Mouse (Mus musculus) stomach, embryonic 14.5 days (tissue): ENCODE measurements around the gene Maml2. TPM values are rescaled to one million over a fixed set of nuclear protein-coding genes. Genes with fewer than 3 reads are reported as not detected.

Experiments used
- ATAC-seq: fragments of 200-750 bp; cut with Nextera tagmentation; 2 replicates; pipeline ENCODE4 v1.8.0; 2017; ENCODE audit warnings: low read depth, moderate TSS enrichment; ENCODE audit not compliant: insufficient number of reproducible peaks, insufficient read depth, low FRiP score
- H3K27ac ChIP-seq: fragments of 300-500 bp; sonication (generic); 2 replicates; pipeline ENCODE4 v1.5.1; 2014; ENCODE audit warnings: mild to moderate bottlenecking, low read length, moderate library complexity, mixed read lengths
- H3K27me3 ChIP-seq: fragments of 300-500 bp; sonication (generic); 2 replicates; pipeline ENCODE4 v1.6.1; 2014; ENCODE audit warnings: low read length, control low read depth, mixed read lengths; ENCODE audit not compliant: control insufficient read depth, insufficient read depth
- H3K36me3 ChIP-seq: fragments of 300-500 bp; sonication (generic); 2 replicates; pipeline ENCODE4 v1.6.1; 2014; ENCODE audit warnings: mild to moderate bottlenecking, control low read depth, low read length, moderate library complexity, mixed read lengths; ENCODE audit not compliant: control insufficient read depth, insufficient read depth
- H3K4me1 ChIP-seq: fragments of 300-500 bp; sonication (generic); 2 replicates; pipeline ENCODE4 v1.6.1; 2014; ENCODE audit warnings: low read length, control low read depth, mixed read lengths; ENCODE audit not compliant: control insufficient read depth, insufficient read depth
- H3K4me2 ChIP-seq: fragments of 300-500 bp; sonication (generic); replicated peaks from 2 replicates; pipeline ENCODE4 v1.6.1; 2014; ENCODE audit warnings: low read depth, low read length, control low read depth
- H3K4me3 ChIP-seq: fragments of 300-500 bp; sonication (generic); 2 replicates; pipeline ENCODE4 v1.5.1; 2014; ENCODE audit warnings: low read depth, low read length, control low read depth
- H3K9ac ChIP-seq: fragments of 300-500 bp; sonication (generic); replicated peaks from 2 replicates; pipeline ENCODE4 v1.6.1; 2014; ENCODE audit warnings: low read depth, mild to moderate bottlenecking, control low read depth, low read length, moderate library complexity, mixed read lengths
- H3K9me3 ChIP-seq: fragments of 300-500 bp; sonication (generic); 2 replicates; pipeline ENCODE4 v1.6.1; 2016; ENCODE audit warnings: low read depth, low read length, control low read depth; ENCODE audit not compliant: control insufficient read depth
- WGBS: fragments of 180-500 bp; shearing (Covaris S2); extraction: QIAGEN DNeasy Blood & Tissue Kit; methylation state at CpG from one replicate; pipeline ENCODE4 v1.1.7; 2014; 5-methylcytosine and 5-hydroxymethylcytosine counted together
- polyA plus RNA-seq: library from polyadenylated mRNA; unstranded; fragments of >200 nt; fragmentation: Nextera tagmentation; extraction: Ambion mirVana; gene quantifications from 2 replicates; pipeline ENCODE4 v1.2.1, GENCODE M21; 2014

The Maml2 gene
- polyA plus RNA-seq, 1 experiment from 2014 or later, result 12.7 TPM

DNA sequence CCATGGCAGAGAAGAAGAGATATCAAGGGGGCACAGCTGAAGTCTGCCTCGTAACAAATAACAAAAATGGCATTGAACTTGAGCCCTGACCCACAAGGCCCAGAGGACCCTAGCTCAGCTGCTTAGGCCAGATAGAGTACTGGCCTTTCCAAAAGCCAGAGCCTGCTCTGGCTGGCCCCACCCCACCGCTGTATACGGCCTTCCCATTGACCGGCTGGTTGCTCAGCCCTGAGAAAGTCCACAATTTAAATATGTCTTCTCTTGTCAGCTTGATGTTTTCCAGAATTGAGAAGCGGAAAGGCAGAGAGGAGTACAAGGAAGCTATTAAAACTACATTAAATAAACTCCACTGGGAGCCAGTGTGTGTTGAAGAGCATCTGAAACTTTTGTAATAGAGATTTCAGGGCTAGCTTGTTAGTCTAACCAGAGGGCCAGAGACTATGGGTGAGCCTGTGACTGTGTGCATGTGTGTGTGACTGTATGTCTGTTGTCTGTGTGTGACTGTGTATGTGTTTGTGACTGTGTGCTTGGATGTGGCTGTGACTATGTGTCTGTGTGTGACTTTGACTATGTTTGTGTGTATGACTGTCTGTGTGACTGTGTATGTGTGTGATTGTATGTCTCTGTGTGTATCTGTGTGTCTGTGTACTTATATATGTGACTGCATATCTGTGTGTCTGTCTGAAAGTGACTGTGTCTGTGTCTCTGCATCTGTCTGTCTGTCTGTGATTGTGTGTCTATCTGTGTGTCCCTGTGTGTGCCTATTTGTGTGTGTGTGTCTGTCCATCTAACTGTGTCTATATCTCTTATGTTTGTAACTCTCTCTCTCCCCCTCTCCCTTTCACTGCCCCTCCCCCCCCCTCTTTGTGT, 185.7 kb downstream of the Maml2 start:
- peak; percentile 70; the same call in 1 of the 2 replicates for ATAC-seq
- Histone ChIP-seq H3K4me2 (no peak overlapping the region; the same call in 1 of the 2 replicates), H3K4me3 (no peak overlapping the region), H3K36me3 (no peaks in the 10 kb centered on the region), H3K27me3 (no peaks in the 10 kb centered on the region), H3K27ac (peak overlapping the region; percentile 75), H3K9me3 (no peaks in the 10 kb centered on the region), H3K9ac (no peak overlapping the region), H3K4me1 (peaks cover 25% of the 10 kb centered on the region)
- WGBS, result 24% methylated on average over 5 of the region's 5 CpGs

DNA sequence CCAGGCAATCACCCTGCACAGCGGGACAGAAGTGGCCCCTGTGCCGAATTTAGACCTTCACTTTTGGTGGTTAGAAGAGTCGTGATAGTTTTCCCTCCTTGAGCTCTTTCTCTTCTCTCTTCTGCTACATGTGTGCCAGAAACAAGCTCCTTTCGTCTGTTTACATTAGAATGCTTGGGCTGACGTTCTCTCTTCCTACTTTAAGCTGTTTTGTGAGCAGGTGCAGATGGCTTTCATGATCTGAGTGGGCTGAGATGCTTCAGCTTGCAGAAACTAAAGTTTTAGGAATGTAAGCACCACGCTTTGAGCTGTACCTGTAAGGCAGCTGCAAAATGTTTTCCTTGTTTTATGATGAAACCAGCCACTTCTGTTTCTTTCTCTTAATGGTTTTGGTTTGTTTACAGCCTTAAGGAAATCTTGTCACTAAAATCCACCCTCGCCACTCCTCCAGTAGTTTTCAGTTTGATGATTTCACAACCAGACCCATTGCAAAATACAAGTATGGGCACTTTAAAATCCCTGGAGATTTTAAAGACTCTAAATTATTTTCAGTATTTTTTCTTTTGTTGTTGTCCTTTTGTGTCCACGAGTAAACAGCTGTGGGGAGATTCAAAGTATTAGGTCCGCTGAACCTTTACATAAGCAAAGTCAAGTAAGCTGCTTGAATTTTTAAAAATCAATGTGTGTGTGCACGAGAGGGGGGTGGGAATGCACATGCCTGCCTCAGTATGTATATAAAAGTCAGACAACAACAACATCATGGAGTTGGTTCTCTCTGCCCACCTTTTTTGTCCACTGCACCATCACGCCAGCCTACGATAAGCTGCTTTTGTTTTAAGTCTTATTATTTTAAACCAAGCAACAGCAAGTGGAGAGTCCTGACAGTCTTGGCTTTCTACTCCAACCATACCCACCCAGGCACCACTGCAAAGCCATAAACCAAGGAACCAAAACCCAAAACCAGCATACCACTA, 186.8 kb downstream of the Maml2 start:
- peaks cover 18% of the 10 kb centered on the region for H3K4me1 ChIP-seq
- H3K27me3 ChIP-seq, result no peaks in the 10 kb centered on the region
- H3K4me3 ChIP-seq, result no peak overlapping the region
- no peaks in the 10 kb centered on the region for H3K9me3 ChIP-seq
- H3K36me3 ChIP-seq, result no peaks in the 10 kb centered on the region
- H3K9ac ChIP-seq, result no peak overlapping the region
- 35% methylated on average over 12 of the region's 12 CpGs for WGBS
- peak overlapping the region; percentile 75; the same call in 1 of the 2 replicates for H3K27ac ChIP-seq
- H3K4me2 ChIP-seq, result no peak overlapping the region; the same call in 1 of the 2 replicates
- ATAC-seq, result peak; percentile 44; the same call in 1 of the 2 replicates

DNA sequence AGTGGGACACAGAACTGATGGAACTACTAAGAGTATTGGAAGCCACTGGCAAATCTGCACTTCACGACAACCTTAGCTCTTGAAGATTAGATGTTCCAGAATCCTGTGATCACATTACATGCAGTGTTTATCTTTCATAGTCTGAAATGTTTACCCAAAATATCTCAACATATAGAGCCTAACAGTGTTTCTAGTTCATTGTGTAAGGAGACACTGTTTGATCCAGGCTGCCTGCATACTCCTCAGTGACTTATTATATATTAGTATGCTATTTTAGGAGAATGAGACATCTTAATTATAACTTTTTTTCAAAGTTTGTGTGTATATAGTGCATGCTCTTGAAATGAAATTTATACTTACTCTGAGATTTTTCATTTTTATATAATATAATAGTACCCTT, 188.2 kb downstream of the Maml2 start:
- no peaks in the 10 kb centered on the region for H3K27me3 ChIP-seq
- H3K27ac ChIP-seq, result no peak overlapping the region
- H3K36me3 ChIP-seq, result no peaks in the 10 kb centered on the region
- no peak overlapping the region for H3K4me3 ChIP-seq
- H3K9ac ChIP-seq, result no peak overlapping the region
- no peak for ATAC-seq
- H3K4me1 ChIP-seq, result peaks cover 23% of the 10 kb centered on the region
- H3K4me2 ChIP-seq, result no peak overlapping the region
- no peaks in the 10 kb centered on the region for H3K9me3 ChIP-seq
- 23% methylated on average over 1 of the region's 1 CpGs for WGBS

DNA sequence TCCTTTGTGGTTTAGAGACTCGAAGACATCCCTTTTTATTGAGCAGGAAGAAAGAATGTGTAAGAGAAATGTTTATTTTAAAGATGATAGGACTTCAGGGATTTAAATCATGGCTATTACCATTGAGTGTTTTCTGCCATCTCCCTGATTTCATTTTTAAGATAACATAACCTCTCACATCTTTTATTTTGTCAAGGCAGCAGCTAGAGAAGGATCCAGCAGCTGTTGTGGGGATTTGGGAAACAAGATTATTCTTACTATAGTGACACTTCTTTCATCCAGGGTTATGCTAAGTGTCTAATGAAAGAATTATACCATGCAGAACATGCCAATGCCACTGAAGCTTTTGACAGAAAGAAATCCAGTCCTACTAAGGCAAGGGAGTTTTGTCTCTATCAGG, 193.3 kb downstream of the Maml2 start:
- peaks cover 9% of the 10 kb centered on the region; the same call in 1 of the 2 replicates for H3K4me1 ChIP-seq

DNA sequence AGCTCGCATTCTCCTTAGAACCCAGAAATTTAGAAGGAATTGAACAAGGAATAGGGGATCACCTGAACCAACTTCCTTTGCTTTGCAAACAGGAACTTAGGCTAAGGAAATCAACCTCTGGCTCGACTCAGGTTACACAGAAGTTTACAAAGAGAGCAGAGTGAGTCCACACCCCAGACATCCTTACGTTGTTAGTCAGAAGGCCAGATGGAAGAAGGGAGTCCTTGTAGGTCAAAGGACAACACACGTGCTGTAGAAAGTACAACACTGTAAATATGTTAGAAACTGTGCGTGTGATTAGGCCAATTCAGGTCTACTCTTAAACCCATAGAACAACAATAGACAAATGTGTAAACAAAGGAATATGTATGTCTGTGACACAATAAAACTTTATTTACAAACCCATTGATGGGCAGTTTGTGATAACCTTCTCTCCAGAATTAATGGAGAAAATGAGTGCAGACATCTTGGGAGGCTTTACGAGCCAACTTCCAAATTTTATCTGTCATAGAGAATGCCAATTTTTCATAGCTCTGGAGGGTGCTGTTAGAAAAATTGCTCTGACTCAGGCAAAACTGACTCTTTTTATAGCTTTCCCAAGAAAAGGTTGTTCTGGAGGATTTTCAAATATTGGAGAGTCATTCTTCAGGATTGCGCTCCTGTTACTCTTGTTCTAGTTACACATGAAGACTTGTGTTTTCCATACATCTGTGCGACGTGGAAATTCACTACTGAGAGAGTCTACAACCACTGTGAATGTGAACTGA, 194.3 kb downstream of the Maml2 start:
- H3K4me2 ChIP-seq, result no peak overlapping the region
- H3K27ac ChIP-seq, result no peak overlapping the region
- WGBS, result 58% methylated on average over 9 of the region's 9 CpGs
- ATAC-seq, result no peak
- H3K4me1 ChIP-seq, result peaks cover 11% of the 10 kb centered on the region; the same call in 1 of the 2 replicates
- no peak overlapping the region for H3K9ac ChIP-seq
- H3K27me3 ChIP-seq, result no peaks in the 10 kb centered on the region
- H3K9me3 ChIP-seq, result no peaks in the 10 kb centered on the region
- no peak overlapping the region for H3K4me3 ChIP-seq
- no peaks in the 10 kb centered on the region for H3K36me3 ChIP-seq

More for the DNA sequence above, 193.3 kb downstream of the Maml2 start:
- ATAC-seq, result no peak
- Histone ChIP-seq H3K36me3 (no peaks in the 10 kb centered on the region), H3K27me3 (no peaks in the 10 kb centered on the region), H3K4me3 (no peak overlapping the region), H3K9me3 (no peaks in the 10 kb centered on the region), H3K9ac (no peak overlapping the region), H3K4me2 (no peak overlapping the region), H3K27ac (no peak overlapping the region)
- 29% methylated on average over 1 of the region's 1 CpGs for WGBS

DNA sequence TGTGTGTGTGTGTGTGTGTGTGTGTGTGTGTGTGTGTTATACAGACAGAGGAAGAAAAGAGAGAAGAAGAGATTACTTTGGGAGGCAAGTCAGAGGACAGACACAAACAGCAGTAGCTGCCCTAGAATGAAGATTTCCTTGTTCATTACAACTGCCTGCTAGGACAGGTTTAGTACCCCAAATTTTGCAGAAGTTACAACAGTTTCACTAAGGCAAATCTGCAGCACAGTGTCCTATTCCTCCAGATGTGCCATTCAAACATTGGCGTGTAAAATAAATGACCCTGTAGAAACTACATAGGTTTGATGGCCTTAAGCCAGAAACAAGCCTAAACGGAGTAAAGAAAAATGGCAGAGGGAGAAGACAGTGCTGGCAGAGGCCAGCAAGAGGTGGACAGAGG, 195.1 kb downstream of the Maml2 start:
- 48% methylated on average over 2 of the region's 2 CpGs for WGBS
- Histone ChIP-seq H3K27ac (no peak overlapping the region), H3K4me1 (peaks cover 15% of the 10 kb centered on the region; the same call in 1 of the 2 replicates), H3K4me2 (no peak overlapping the region), H3K9me3 (no peaks in the 10 kb centered on the region), H3K9ac (no peak overlapping the region), H3K4me3 (no peak overlapping the region), H3K27me3 (no peaks in the 10 kb centered on the region), H3K36me3 (no peaks in the 10 kb centered on the region)
- ATAC-seq, result no peak

DNA sequence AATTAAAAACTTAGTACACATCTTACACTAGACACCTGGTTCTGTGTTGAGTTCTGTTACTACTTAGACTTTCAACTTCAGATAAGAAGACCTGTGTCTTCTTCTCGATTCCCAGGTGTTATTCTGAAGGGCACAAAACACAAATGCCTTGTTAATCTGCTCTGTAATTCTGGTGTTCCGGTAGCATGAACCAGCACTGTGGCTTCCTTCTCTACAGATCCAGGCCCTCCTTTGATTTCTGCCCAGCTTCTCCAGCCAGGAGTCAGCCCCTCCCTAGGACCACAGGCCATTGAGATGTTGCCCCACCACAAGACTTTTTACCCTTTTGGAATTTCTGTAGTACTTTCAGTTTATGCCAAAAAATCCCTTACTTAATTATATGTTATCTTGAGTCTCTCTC, 196.0 kb downstream of the Maml2 start:
- WGBS, result 87% methylated on average over 2 of the region's 2 CpGs
- no peak for ATAC-seq

DNA sequence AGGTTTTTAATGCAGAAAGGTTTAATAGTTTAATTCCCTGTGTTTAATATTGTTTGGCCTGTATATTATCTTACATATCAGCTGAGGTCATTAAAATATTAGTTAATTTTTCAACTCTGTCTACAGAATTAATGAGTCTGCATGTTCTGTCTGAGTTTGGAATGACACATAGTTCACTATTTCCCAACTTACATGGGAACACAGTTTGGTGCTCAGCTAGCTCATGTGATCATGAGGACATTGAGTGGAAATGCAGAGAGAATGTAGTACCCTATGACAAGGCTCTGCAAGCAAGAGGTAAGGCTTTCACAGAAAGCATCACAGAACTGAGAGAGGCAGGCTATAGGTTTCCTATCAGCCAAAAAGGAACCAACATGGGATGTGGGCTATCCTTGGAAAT, 197.8 kb downstream of the Maml2 start:
- no peak overlapping the region for H3K27ac ChIP-seq
- no peaks in the 10 kb centered on the region for H3K27me3 ChIP-seq
- H3K36me3 ChIP-seq, result no peaks in the 10 kb centered on the region
- no peak overlapping the region for H3K4me3 ChIP-seq
- H3K4me1 ChIP-seq, result peaks cover 13% of the 10 kb centered on the region; the same call in 1 of the 2 replicates
- no peaks in the 10 kb centered on the region for H3K9me3 ChIP-seq
- ATAC-seq, result no peak
- no peak overlapping the region for H3K9ac ChIP-seq
- no peak overlapping the region for H3K4me2 ChIP-seq

More for the DNA sequence above, 196.0 kb downstream of the Maml2 start:
- Histone ChIP-seq H3K4me1 (peaks cover 15% of the 10 kb centered on the region; the same call in 1 of the 2 replicates), H3K27me3 (no peaks in the 10 kb centered on the region), H3K36me3 (no peaks in the 10 kb centered on the region), H3K9me3 (no peaks in the 10 kb centered on the region), H3K4me3 (no peak overlapping the region), H3K27ac (no peak overlapping the region), H3K9ac (no peak overlapping the region), H3K4me2 (no peak overlapping the region)
